Mouse (Mus musculus) thymus, adult 2 months (tissue): ENCODE data around the gene St6galnac3. TPM values are rescaled to one million over a fixed set of nuclear protein-coding genes. Genes with fewer than 3 reads are reported as not detected.

Experiments
- DNase-seq: peaks from one replicate; pipeline ENCODE4 v3.0.0; 2021
- H3K27ac ChIP-seq: fragments of 200-500 bp; 2 replicates; pipeline ENCODE4 v1.5.1; 2012; ENCODE audit warnings: low read length, control low read depth; ENCODE audit not compliant: control insufficient read depth, insufficient read depth
- H3K27me3 ChIP-seq: fragments of 200-500 bp; 2 replicates; pipeline ENCODE4 v1.6.1; 2012; ENCODE audit warnings: mild to moderate bottlenecking, low read length, moderate library complexity, mixed read lengths; ENCODE audit not compliant: control insufficient read depth, insufficient read depth
- H3K36me3 ChIP-seq: fragments of 200-500 bp; 2 replicates; pipeline ENCODE4 v1.6.1; 2012; ENCODE audit warnings: mild to moderate bottlenecking, low read length, moderate library complexity; ENCODE audit not compliant: control insufficient read depth, insufficient read depth
- H3K4me1 ChIP-seq: fragments of 200-500 bp; replicated peaks from 2 replicates; pipeline ENCODE4 v1.6.1; 2012; ENCODE audit warnings: low read length; ENCODE audit not compliant: control insufficient read depth, insufficient read depth
- H3K4me3 ChIP-seq: fragments of 200-500 bp; 2 replicates; pipeline ENCODE4 v1.5.1; 2012; ENCODE audit warnings: mild to moderate bottlenecking, low read length, control low read depth, moderate library complexity; ENCODE audit not compliant: control insufficient read depth, insufficient read depth
- CTCF ChIP-seq: fragments of 200-500 bp; IDR thresholded peaks from 2 replicates; pipeline ENCODE4 v1.5.1; 2012; ENCODE audit warnings: mild to moderate bottlenecking, control low read depth, low read length, moderate library complexity, borderline replicate concordance; ENCODE audit not compliant: control insufficient read depth, poor library complexity, insufficient read depth; ENCODE audit errors: extremely low read depth
- POLR2A ChIP-seq: fragments of 200-500 bp; IDR thresholded peaks from 2 replicates; pipeline ENCODE4 v1.6.1; 2012; ENCODE audit warnings: mild to moderate bottlenecking, low read length, control low read depth, moderate library complexity; ENCODE audit not compliant: control insufficient read depth, poor library complexity, insufficient read depth; ENCODE audit errors: extremely low read depth
- WGBS: fragments of 180-500 bp; shearing (Covaris S2); methylation state at CpG from one replicate; pipeline ENCODE4 v1.1.7; 2018; 5-methylcytosine and 5-hydroxymethylcytosine counted together
- polyA plus RNA-seq: library from polyadenylated mRNA; depleted of rRNA; stranded (reverse); fragments of >200 nt; gene quantifications from 2 replicates; pipeline ENCODE4 v1.2.3, GENCODE M21; 2012

The St6galnac3 gene
- polyA plus RNA-seq, 1 experiment, result 1.3 TPM

GRCm38 (mm10) chr3:153571152-153571551, 153.8 kb downstream of the St6galnac3 start:
- H3K27ac ChIP-seq, result no peak overlapping the region
- TF ChIP-seq CTCF (no peak), POLR2A (no peak)
- no peaks in the 10 kb centered on the region for H3K4me1 ChIP-seq
- H3K36me3 ChIP-seq, result no peaks in the 10 kb centered on the region
- no peak overlapping the region for H3K4me3 ChIP-seq
- DNase-seq, result no peak
- H3K27me3 ChIP-seq, result no peaks in the 10 kb centered on the region
- 93% methylated on average over 11 of the region's 11 CpGs for WGBS

DNA sequence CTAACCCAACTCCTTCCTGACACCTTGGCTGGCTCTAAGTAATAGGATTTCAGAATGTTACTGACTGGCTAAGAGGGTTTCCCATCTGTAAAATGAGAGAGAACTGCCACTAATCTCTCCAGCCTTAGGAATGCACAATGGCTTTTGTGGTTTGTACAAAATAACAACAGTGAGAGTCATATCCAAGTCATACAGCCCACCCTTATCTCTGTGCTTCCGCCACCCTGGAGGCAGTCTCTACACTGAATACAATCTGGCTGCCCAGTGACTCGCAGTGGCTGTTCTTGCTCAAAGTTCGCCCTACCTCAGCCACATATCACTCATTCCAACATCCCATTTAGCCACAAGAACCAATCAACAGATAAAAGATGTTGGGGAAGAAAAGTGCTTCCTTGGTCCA, 156.2 kb downstream of the St6galnac3 start:
- Histone ChIP-seq H3K4me3 (no peak overlapping the region), H3K27ac (no peak overlapping the region), H3K27me3 (no peaks in the 10 kb centered on the region), H3K4me1 (no peaks in the 10 kb centered on the region), H3K36me3 (no peaks in the 10 kb centered on the region)
- WGBS, result 97% methylated on average over 3 of the region's 3 CpGs
- TF ChIP-seq CTCF (no peak), POLR2A (no peak)
- DNase-seq, result no peak

DNA sequence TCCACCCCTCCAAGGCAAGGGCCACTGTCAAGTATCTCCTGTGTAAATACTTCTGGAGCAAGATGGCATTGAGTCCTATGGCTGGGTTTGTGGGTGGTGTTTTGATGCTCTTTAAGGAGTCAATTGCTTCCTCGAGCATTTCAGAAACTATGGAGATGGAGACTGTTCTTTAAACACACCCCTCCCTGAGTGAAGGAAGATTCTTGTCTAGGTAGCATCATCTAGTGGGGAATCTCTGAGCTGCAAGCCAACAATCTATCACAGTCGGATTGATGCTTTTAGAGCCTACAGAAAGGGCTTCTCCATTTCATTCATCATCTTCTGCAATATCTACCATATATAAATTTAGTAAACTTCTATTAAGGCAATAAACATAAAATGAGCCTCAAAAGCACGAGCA, 157.1 kb downstream of the St6galnac3 start:
- no peak overlapping the region for H3K27ac ChIP-seq
- H3K36me3 ChIP-seq, result no peaks in the 10 kb centered on the region
- H3K27me3 ChIP-seq, result no peaks in the 10 kb centered on the region
- H3K4me3 ChIP-seq, result no peak overlapping the region
- WGBS, result 91% methylated on average over 3 of the region's 3 CpGs
- no peak for DNase-seq
- TF ChIP-seq CTCF, result no peak
- TF ChIP-seq POLR2A, result no peak
- H3K4me1 ChIP-seq, result no peaks in the 10 kb centered on the region

- no peaks in the 10 kb centered on the region for H3K4me1 ChIP-seq
- 90% methylated on average over 4 of the region's 4 CpGs for WGBS
- H3K27ac ChIP-seq, result no peak overlapping the region
- no peaks in the 10 kb centered on the region for H3K27me3 ChIP-seq
- no peaks in the 10 kb centered on the region for H3K36me3 ChIP-seq
- no peak for TF ChIP-seq CTCF
- no peak for TF ChIP-seq POLR2A
- H3K4me3 ChIP-seq, result no peak overlapping the region
- no peak for DNase-seq
These were observed 157.5 kb downstream of the St6galnac3 start for GRCm38 (mm10) chr3:153567512-153567911.

DNA sequence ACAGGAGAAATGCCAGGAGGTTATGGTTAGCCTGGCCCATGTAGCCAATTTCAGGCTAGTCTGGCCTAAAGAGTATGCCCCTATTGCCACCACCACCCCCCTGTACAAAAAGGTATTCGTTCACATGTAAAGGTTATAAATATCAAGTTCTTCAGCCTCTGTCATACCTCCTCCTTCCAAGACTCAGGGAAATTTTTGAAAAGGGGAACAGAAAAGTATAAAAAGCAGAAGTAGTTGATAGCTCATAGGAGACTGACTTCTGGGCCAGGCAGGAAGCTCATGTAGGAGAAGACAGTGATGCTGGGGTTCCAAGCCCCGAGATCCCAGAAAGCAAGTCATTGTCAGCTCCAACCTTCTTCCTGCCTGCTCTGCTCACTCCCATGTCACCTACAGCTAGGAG, 158.9 kb downstream of the St6galnac3 start:
- H3K27me3 ChIP-seq, result no peaks in the 10 kb centered on the region
- no peak overlapping the region for H3K4me3 ChIP-seq
- no peaks in the 10 kb centered on the region for H3K36me3 ChIP-seq
- TF ChIP-seq POLR2A (no peak), CTCF (no peak)
- no peak overlapping the region for H3K27ac ChIP-seq
- H3K4me1 ChIP-seq, result no peaks in the 10 kb centered on the region
- DNase-seq, result no peak
- 34% methylated on average over 2 of the region's 2 CpGs for WGBS

DNA sequence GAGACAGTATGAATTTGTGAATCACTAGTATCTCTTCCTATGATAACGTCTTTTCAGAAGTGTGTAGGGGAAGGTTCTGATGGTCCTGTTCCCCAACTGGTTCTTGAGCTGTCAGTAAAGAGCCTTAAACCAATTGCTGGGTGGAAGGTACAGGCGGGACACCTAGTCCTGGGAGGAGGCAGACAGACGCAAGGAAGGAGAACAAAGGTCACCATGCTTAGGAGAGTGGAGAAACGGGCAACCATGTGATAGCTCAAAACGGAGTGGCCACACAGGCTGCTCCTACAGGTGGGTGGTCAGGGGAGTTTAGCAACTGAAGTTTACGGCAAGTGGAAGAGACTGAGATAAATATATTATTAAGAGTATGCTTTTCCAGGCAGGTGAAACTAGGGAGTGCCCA, 164.1 kb downstream of the St6galnac3 start:
- H3K27me3 ChIP-seq, result no peaks in the 10 kb centered on the region
- no peak overlapping the region for H3K4me3 ChIP-seq
- no peak for TF ChIP-seq CTCF
- no peak for TF ChIP-seq POLR2A
- H3K36me3 ChIP-seq, result no peaks in the 10 kb centered on the region
- no peak for DNase-seq
- no peaks in the 10 kb centered on the region for H3K4me1 ChIP-seq
- H3K27ac ChIP-seq, result no peak overlapping the region
- WGBS, result 95% methylated on average over 6 of the region's 6 CpGs

- no peaks in the 10 kb centered on the region for H3K27me3 ChIP-seq
- WGBS, result 94% methylated on average over 8 of the region's 8 CpGs
- no peak for TF ChIP-seq POLR2A
- TF ChIP-seq CTCF, result no peak
These were observed 165.4 kb downstream of the St6galnac3 start for GRCm38 (mm10) chr3:153559586-153559985.

More at GRCm38 (mm10) chr3:153559586-153559985, 165.4 kb downstream of the St6galnac3 start:
- H3K36me3 ChIP-seq, result no peaks in the 10 kb centered on the region
- no peak overlapping the region for H3K27ac ChIP-seq
- H3K4me1 ChIP-seq, result no peaks in the 10 kb centered on the region
- H3K4me3 ChIP-seq, result no peak overlapping the region
- DNase-seq, result no peak
